Mouse (Mus musculus) frontal cortex, postnatal 25 days (tissue): ENCODE results near the gene Nell2.

Source experiments
- DNase-seq, 2 experiments: peaks; one replicate each; pipeline ENCODE4 v3.0.0; 2022; ENCODE audit warnings: low spot score in 2 of 2

Gene Nell2

DNA sequence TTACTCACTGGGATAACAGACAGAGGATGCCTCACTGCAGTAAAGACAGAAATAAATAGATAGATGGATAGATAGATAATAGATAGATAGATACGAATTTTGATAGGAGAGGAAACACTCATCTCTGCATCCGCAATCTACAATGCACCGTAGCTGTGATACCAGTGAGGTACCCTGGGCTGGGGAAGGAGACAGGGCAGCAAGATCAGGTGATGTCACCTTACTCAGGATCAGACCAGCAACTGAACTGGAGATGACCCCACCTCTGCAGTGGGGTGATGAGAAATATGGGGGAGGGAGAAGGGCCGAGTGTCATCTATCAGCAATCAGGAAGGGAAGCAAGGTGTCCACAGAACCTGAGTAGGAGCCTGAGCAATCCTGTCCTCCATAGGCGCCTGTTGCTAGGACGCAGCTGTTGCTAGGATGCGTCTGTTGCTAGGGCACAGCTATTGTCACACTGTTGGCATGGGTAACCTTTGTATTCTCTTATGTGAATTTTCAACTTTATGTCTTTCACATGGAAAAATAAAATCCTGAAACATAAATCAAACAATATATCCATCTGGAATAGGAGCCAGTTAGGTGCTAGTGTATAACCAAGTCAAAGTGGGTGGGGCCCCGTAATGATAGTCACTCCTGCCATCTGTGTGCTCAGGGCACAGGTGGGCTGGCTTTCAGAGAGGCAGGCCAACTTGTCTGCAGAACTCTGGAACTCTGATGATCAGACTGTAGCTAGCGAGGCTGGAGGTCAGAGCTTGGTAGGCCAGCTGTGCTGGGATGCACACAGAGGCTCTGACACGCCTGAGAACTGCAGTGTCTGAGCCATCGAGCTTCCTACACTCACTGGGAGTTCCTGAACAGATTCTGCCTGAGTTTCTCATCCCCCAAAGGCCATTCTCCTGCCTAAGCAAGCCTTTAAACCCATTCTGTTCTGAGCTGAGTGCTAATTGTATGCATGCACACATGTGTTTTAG lies 193.7 kb downstream of the Nell2 start:
- DNase-seq: no peak

DNA sequence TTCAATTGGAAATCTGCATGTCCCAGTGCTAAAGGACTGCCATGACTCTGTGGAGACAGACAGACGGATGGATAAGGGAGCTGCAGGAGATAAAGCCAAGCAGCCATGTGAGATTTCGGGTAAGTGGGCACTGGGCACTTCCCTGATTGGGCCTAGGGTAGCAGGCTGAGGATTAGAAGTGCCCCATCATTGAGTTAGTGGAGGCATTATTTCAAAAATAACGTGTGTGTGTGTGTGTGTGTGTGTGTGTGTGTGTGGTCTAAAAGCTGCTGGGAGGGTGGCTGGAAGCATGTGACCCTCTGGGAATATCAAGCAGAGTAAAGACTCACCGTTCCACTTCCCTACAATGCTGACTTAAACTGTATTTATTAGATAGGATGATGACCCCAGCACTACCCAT lies 195.1 kb downstream of the Nell2 start:
- DNase-seq: no peak

DNA sequence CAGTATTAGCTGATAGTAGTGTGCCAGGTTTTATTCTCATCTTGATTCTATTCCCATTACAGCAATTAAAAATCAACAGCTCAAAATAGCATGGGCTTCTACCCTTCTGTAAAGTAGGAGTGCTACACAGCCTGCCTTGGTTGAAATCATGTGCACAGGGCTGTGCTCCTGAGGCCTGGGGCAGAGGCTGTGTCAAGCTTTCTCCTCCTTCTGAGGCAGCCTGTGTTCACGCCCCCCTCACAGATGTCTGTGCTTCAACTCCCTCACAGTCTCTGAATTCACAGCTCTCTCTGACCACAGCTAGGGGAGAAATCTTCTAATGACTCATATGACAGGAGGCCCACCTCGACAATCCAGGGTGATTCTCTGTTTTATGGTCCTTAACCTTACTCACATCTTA lies 197.4 kb downstream of the Nell2 start:
- DNase-seq: no peak

DNA sequence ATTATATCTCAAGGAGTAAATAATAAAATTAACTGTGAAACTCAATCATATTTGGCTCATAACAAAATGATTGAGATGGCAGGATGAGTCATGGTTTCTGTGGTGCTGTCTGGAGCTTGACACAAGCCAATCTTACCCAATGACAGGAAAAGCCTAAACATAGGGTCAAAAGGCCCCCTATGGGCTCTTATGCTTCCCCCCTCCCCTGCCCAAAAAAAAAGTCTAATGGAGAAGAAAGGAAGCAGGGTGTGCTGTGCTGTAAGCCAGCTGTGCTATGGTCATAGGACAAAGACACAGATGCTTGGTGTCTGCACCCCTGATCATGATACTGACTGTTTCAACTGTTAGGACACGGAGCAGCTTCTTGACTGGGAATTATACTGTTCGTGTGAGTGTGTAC lies 205.6 kb downstream of the Nell2 start:
- no peak for DNase-seq

DNA sequence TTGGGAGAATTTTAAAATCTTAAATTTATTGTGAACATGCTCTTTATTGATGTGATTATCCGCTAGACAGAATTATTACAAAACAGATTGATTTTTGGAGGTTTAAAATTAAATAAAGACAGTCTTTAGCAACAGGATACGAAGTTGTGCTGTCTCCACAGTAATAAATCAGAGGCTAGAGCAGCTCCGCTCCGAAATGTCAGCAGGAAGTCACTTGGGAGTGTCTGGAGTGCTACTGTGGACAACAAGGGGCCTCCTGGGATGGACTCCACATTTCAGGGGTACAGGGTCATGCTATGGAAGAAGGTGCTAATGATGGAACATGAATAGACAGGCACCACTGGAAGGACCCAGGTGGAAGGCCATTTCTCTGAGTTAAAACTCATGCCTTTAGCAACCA lies 211.7 kb downstream of the Nell2 start:
- no peak for DNase-seq

DNA sequence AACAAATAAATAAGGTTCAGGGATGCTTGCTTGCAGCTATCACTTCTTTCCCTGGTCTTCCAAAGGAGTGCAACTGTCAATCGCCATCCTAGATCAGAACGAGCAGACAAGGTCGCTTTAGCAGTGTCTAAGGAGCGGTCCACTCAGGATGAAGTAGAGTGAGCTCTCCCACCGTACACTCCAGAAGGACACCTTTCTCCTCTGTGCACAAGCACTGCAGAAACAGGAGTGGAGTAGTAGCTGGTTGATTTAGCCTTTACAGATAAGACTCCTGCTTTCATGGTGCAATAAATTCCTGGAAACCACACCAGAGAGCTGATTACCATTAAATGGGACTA lies 213.6 kb downstream of the Nell2 start:
- no peak for DNase-seq

DNA sequence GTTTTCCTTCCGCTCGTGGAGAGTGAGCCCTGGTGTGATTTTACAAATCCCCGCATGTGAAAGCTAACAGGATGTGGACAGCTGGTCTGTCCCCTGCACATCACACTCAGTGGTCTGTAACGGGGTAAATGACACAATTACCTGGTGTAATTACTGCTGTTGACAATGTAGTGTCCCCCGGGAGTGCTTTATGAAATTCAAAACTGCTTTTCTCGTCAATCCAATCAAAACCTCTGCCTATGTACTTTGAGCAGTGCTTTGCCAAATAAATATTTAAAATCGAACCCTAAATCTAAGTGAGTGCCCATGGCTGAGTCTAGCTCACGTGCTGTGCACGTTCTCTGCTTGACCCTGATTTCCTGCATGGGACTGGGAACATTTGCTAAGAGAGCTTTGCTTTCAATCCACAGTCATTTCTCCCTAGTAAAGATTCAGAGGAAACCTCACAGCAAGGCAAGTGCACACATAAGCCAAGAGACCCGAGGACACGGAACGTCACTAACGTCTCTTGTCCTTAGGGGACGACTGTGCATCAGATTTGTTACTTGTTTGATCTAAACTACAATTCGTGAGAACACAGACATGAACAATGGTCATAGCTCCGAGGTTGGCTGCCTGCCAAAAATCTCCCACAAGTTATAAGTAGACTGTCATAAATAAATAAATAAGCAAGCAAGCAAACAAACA lies 214.1 kb downstream of the Nell2 start:
- no peak for DNase-seq

DNA sequence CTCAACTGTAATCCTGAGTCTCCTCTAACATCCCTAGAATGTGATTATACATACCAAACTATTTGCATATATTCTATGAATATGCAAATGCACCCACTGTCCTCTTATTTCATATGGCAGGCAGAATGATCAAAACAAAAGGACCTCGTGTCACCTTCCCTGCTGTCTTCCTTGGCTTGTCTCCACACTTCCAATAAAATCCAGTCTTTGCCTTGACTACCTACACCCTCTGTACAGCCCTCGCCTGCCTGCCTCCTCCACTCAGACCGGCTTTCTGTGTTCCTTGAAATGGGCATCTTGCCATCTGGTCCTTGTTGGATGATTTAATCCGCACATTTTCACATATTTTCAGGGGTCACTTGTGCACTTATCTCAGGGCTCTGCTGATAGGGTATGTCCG lies 215.1 kb downstream of the Nell2 start:
- DNase-seq: no peak

DNA sequence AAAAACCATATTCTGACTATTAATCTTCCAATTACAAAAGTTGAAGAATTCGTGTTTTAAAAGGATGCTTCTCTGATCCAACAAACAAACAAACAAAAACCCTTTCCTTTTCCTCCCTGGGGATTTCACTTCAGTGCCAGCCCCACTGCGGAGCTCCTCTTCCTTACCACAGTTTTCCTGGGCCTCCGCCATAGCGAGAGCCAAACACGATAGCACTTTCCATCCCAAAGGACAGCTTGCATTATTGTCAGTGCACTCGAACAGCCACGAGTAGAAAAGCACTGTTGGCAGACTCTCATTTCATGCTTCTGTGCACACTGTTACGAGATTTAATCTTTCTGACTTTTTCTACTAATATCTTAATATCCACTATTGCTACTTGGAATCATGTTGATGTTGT lies 224.3 kb downstream of the Nell2 start:
- no peak for DNase-seq

DNA sequence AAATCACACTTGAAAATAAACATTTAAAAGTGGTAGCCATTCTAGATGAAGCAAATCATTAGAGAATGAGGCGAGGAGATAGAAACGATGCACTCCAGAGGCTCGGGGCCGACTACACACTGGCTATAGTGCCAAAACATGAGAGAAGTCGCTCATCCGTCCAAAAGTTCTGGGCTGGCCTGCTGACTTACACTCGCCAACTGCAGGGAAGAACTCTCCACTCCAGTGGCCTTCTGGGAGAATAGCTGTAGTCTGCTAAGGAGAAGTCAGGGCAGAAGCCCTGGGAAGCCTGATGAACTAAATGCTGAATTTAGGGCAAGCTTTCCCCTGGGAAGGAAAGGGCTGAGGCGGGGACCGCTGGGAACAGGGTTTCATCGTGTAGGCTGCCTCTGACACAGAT lies 231.8 kb downstream of the Nell2 start:
- no peak for DNase-seq

DNA sequence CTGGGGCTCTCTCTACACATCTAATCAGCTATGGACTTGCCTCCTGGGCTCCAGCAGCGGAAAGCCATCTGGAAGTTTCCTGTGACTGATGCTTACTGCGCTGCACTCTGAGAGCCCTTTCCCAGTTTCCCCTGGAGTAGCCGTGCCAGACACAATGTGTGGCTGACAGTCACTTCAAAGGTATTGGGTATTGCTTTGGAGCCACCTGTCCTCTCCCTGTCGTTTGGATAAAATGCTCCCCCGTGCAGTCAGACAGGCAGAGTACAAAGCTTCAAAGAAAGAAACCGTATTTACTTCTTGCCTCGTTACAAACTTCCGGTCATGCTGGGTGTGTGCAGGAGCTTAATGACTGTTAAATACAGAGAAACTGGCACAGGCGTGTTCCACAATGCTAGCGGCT lies 239.3 kb downstream of the Nell2 start:
- no peak for DNase-seq

DNA sequence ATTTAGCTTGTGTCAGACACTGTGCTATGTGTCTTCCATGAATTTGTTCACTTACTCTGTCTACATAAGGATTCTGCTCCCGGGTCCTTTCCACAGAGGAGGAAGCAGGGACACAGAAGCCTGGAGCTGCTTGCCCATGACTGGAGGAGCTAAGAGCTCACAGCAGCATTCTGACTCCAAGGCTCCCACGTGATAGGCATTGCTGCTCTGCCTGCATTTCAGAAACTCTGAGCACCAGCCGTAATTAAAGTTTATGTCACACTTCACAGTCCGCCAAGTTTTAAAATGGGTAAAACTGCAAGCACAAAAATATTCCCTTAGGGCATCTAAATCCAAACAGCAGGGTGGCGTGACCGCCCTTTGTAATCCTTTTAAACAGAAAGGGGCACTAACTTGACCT lies 243.2 kb downstream of the Nell2 start:
- no peak for DNase-seq

DNA sequence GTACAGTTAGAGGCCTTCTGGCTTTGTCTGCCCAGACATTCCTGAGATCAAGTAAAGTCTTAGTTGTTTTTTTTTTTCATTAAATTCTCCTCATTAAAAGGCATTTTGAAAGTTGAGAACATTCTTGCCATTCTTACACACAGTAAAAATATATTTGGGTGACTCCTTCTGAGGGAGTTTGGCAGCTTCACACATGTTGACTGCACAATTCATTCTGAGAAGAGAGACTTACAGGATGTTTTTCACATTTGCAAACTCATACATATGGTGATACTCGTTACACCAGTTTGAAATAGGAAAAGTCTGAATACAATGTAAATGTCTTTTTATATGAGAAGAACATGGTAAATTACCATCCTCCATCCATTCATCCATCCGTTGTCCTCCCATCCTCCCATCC lies 247.4 kb downstream of the Nell2 start:
- no peak for DNase-seq

DNA sequence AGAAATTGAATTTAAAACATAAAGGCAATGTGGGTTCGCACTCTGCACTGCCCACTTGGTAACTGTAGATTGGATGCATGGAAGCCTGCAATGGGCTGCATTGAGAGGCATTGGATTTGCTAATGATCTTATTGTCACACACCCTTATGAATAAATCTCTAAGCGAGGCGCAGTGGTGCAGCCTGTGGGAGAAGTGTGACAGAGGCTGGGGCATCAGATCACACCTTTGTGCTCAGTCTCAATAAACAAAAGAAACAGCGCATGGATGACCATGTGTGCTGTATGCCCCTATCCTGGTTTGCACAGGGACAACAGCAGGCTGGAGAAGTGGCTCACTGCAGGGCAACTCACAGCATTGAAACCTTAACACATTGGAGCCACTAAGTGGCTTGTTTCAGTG lies 250.4 kb downstream of the Nell2 start:
- no peak for DNase-seq

DNA sequence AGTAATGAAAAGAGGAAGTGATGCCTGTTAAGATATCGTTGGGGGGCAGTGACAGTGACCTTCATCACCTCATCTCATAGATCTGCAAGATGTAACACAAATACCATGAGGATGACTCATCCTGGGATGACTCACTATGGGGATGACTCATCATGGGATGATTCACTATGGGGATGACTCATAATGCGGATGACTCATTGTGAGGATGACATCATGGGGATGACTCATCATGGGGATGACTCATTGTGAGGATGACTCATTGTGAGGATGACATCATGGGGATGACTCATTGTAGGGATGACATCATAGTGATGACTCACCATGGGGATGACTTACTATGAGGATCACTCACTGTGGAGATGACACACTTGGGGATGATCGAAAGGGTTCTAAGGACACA lies 251.8 kb downstream of the Nell2 start:
- no peak for DNase-seq

DNA sequence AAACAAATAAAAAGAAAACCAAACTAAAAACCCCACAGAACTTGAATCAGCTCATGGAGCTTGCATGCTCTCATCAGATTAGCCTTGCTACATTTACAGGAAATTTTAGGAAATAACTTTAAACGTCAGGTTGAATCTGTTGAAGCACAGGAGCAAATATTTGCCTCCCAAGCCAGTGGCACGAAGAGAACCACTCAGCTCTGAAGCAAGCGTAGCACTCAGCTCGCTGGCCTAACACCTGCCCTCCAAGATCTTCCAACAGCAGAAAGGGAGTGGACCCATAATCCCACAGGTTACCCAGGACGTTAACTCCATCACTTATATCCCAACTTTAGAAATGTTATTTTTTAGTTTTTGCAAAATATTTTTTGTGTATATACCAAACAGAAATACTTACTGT lies 252.8 kb downstream of the Nell2 start:
- DNase-seq: no peak

DNA sequence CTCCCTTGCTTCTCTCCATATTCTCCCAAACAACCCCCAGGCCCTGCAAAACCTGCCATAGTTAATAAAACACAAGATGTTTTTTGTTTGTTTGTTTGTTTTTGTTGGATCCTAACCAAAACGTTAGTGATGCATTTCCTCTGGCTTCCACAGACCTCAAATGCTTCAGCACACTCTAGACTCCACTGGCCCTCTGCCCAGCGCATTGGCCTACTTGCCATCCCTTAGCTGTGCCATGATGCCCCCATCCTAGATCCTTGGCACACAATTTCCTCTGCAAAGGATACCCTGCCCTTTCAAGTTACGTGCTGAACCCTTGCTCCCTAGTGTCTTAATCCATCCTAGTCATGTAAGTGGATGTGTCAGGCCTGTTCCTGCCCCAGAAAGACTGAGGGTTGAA lies 255.1 kb downstream of the Nell2 start:
- DNase-seq: no peak

DNA sequence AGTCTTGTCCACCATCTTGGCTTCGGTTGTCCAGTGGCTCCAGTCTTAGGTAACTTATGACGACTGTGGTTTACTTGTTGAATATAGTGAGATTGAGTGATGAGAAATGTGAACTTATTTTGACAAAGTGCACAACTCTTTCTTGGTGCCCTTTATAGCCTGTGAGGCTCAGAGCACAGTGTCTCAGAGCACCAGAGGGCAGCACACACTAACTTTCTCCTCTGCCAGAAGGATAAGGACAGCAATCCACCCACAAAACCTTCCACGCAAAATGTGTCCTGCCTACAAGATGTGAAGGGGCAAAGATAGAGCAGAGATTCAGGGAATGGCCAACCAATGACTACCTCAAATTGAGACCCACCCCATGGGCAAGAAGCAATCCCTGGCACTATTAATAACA lies 256.2 kb downstream of the Nell2 start:
- no peak for DNase-seq

DNA sequence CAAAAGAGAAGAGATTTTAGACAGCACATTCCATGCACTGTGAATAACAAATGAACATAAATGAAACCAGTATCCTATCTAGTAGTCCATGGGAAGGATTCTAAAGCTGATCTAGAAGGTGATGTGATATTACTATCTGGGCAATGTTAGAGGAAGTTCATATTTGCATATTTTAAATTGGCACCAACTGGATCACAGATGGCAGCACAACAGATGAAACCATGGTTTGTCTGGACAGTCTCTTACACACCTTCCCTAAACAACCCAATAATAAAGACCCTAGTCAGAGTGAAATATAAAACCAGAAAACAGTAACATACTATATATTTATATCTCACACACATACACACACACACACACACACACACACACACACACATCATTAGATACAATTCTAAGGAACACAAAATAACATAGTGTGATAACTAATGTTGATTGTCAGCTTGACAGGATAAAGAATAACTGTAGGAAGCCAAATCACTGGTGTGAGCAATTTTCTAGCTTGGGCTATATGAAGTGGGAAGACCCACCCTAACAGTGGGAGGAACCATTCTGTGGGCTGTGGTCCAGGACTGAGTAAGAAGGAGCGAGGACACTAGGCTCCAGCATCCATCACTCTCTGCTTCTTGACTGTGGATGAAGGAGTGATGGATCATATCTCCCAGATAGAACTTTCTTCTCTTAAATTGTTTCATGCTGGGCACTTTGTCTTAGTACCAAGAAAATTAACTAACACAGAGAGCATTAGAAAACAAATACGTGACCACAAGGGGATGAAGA lies 268.5 kb downstream of the Nell2 start:
- DNase-seq: no peak

DNA sequence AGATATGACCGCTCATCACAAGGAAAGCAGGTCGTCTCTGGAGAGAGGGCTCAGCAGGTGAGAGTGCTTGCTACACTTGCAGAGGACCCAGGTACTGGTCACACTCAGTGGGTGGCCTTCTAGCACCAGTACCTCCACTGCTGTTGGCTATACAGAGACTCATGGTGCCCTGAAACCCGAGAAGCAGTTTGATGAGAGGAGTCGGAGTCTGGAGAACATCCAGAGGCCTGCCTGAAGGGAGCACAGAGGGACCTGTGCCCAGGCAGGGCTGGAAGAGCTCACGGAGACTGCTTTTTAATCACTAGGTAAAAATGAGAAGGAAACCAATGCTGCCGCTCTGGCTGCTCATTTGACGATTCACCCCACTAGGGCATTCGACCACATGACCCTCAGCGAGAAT lies 271.2 kb downstream of the Nell2 start:
- no peak for DNase-seq

DNA sequence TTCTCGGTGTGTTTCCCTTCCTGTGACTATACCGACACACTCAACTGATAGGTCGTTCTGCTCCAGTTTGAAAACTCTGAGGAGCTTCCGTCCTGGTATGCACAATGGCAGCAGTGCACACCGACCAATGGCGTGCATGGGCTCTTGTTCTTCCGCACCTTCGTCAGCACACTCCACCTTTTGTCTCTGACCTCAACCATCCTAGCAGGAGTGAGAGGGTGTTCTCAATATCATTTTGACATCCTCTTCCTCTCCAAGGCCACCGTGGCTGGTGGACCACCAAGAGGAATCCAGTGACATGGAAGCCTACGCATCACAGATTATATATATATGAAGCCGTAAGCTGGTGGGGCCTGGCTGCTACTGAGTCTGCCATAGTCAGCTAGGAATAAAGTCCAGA lies 282.8 kb downstream of the Nell2 start:
- DNase-seq: no peak

DNA sequence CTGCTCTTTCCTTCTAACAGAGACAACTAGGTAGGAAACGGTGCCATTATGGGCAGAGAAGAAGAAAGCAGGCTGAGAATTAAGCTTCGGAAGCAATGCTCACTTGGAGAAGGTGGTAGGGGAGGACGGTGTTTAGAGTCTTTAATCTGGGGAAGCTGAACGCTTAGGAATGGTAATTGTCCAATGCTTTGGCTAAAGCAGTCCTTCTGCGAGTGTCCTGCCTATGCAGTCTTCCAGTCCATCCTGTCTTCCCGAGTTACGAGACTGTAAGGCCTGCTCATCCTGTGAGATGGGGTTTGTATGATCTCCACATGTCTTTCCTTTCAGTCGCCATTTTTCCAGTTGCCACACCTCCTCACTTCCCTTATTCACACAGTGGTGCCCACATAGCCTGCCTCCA lies 284.5 kb downstream of the Nell2 start:
- no peak for DNase-seq

DNA sequence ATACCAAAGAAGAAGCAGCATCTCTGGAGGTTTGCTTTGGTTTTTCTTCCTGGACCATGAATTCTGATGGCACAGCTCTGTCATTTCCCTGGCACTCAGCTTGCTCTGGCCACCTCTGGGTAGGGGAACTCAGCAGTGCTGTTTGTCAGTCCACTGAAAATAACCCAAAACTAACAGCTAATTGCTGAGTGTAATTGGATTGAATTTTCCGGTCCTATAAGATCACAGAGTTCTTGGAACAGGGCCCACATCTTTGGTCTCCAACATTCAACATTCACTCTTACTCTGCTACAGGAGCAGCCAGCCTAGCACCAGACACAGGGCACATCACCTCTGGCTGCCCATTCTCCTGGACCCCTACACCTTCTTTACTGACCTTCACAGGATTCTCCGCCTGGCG lies 287.2 kb downstream of the Nell2 start:
- no peak for DNase-seq
